Mouse (Mus musculus): Measurements from ENCODE around the gene March10. TPM values are rescaled to one million over a fixed set of nuclear protein-coding genes. Genes with fewer than 3 reads are reported as not detected.

Gene March10
- polyA plus RNA-seq, 1 experiment from 2014 or later: not detected

GRCm38 (mm10) chr11:105490971-105491370, 34.4 kb upstream of the March10 start:
- no peaks in the 10 kb centered on the region for H3K9me3 ChIP-seq (ENCODE audit: control insufficient read depth, low read length)
- ATAC-seq (ENCODE audit: low FRiP score, low TSS enrichment): no peak

GRCm38 (mm10) chr11:105485412-105485811, 28.9 kb upstream of the March10 start:
- no peak overlapping the region for H3K4me3 ChIP-seq (ENCODE audit: low read length)

More at GRCm38 (mm10) chr11:105490971-105491370, 34.4 kb upstream of the March10 start:
- H3K27ac ChIP-seq (ENCODE audit: low read depth, low read length): no peak overlapping the region
- no peaks in the 10 kb centered on the region for H3K36me3 ChIP-seq (ENCODE audit: control insufficient read depth, insufficient read depth, low read length)
- H3K4me3 ChIP-seq (ENCODE audit: low read length): no peak overlapping the region
- WGBS: 64% methylated on average over 5 of the region's 5 CpGs
- no peak overlapping the region for H3K4me2 ChIP-seq (replicated peaks; ENCODE audit: low read depth, low read length)
- 0 out of 2 replicates have a peak, but pooled peaks cover 5% of the 10 kb centered on the region for H3K4me1 ChIP-seq (ENCODE audit: control insufficient read depth, insufficient read depth, low read length)
- no peak overlapping the region for H3K9ac ChIP-seq (ENCODE audit: low read depth, low read length)
- H3K27me3 ChIP-seq (ENCODE audit: control insufficient read depth, insufficient read depth, low read length): no peaks in the 10 kb centered on the region

GRCm38 (mm10) chr11:105484993-105485392, 28.5 kb upstream of the March10 start:
- no peaks in the 10 kb centered on the region for H3K36me3 ChIP-seq (ENCODE audit: control insufficient read depth, insufficient read depth, low read length)
- WGBS: 84% methylated on average over 6 of the region's 6 CpGs
- H3K9me3 ChIP-seq (ENCODE audit: control insufficient read depth, low read length): no peaks in the 10 kb centered on the region
- H3K27me3 ChIP-seq (ENCODE audit: control insufficient read depth, insufficient read depth, low read length): no peaks in the 10 kb centered on the region
- no peak overlapping the region for H3K27ac ChIP-seq (ENCODE audit: low read depth, low read length)
- no peak overlapping the region for H3K4me3 ChIP-seq (ENCODE audit: low read length)
- no peaks in the 10 kb centered on the region for H3K4me1 ChIP-seq (ENCODE audit: control insufficient read depth, insufficient read depth, low read length)
- H3K9ac ChIP-seq (ENCODE audit: low read depth, low read length): no peak overlapping the region
- H3K4me2 ChIP-seq (replicated peaks; ENCODE audit: low read depth, low read length): no peak overlapping the region
- ATAC-seq (ENCODE audit: low FRiP score, low TSS enrichment): no peak

More at GRCm38 (mm10) chr11:105485412-105485811, 28.9 kb upstream of the March10 start:
- Histone ChIP-seq H3K4me2 (replicated peaks; ENCODE audit: low read depth, low read length) (no peak overlapping the region), H3K36me3 (ENCODE audit: control insufficient read depth, insufficient read depth, low read length) (no peaks in the 10 kb centered on the region), H3K27ac (ENCODE audit: low read depth, low read length) (no peak overlapping the region), H3K9ac (ENCODE audit: low read depth, low read length) (no peak overlapping the region), H3K27me3 (ENCODE audit: control insufficient read depth, insufficient read depth, low read length) (no peaks in the 10 kb centered on the region), H3K4me1 (ENCODE audit: control insufficient read depth, insufficient read depth, low read length) (no peaks in the 10 kb centered on the region), H3K9me3 (ENCODE audit: control insufficient read depth, low read length) (no peaks in the 10 kb centered on the region)
- no peak for ATAC-seq (ENCODE audit: low FRiP score, low TSS enrichment)
- 80% methylated on average over 6 of the region's 6 CpGs for WGBS

GRCm38 (mm10) chr11:105482747-105483146, 26.2 kb upstream of the March10 start:
- no peaks in the 10 kb centered on the region for H3K27me3 ChIP-seq (ENCODE audit: control insufficient read depth, insufficient read depth, low read length)
- no peak overlapping the region for H3K4me3 ChIP-seq (ENCODE audit: low read length)
- H3K36me3 ChIP-seq (ENCODE audit: control insufficient read depth, insufficient read depth, low read length): no peaks in the 10 kb centered on the region
- H3K27ac ChIP-seq (ENCODE audit: low read depth, low read length): no peak overlapping the region
- H3K9me3 ChIP-seq (ENCODE audit: control insufficient read depth, low read length): no peaks in the 10 kb centered on the region
- no peak overlapping the region for H3K4me2 ChIP-seq (replicated peaks; ENCODE audit: low read depth, low read length)
- no peak for ATAC-seq (ENCODE audit: low FRiP score, low TSS enrichment)
- no peaks in the 10 kb centered on the region for H3K4me1 ChIP-seq (ENCODE audit: control insufficient read depth, insufficient read depth, low read length)
- no peak overlapping the region for H3K9ac ChIP-seq (ENCODE audit: low read depth, low read length)
- WGBS: 45% methylated on average over 2 of the region's 2 CpGs

- Histone ChIP-seq H3K36me3 (ENCODE audit: control insufficient read depth, insufficient read depth, low read length) (no peaks in the 10 kb centered on the region), H3K9me3 (ENCODE audit: control insufficient read depth, low read length) (no peaks in the 10 kb centered on the region), H3K27me3 (ENCODE audit: control insufficient read depth, insufficient read depth, low read length) (no peaks in the 10 kb centered on the region), H3K4me2 (replicated peaks; ENCODE audit: low read depth, low read length) (no peak overlapping the region), H3K4me1 (ENCODE audit: control insufficient read depth, insufficient read depth, low read length) (0 out of 2 replicates have a peak, but pooled peaks cover 4% of the 10 kb centered on the region), H3K9ac (ENCODE audit: low read depth, low read length) (no peak overlapping the region), H3K4me3 (ENCODE audit: low read length) (no peak overlapping the region), H3K27ac (ENCODE audit: low read depth, low read length) (no peak overlapping the region)
- whole genome bisulfite sequencing: 60% methylated on average over 2 of the region's 2 CpGs
- ATAC-seq (ENCODE audit: low FRiP score, low TSS enrichment): no peak
Measured at GRCm38 (mm10) chr11:105474746-105475145, 18.2 kb upstream of the March10 start.

GRCm38 (mm10) chr11:105474352-105474736, 17.8 kb upstream of the March10 start:
- no peak for ATAC-seq (ENCODE audit: low FRiP score, low TSS enrichment)

GRCm38 (mm10) chr11:105473716-105474351, 17.3 kb upstream of the March10 start:
- no peak for ATAC-seq (ENCODE audit: low FRiP score, low TSS enrichment)
- H3K9me3 ChIP-seq (ENCODE audit: control insufficient read depth, low read length): no peaks in the 10 kb centered on the region
- no peaks in the 10 kb centered on the region for H3K27me3 ChIP-seq (ENCODE audit: control insufficient read depth, insufficient read depth, low read length)
- no peak overlapping the region for H3K27ac ChIP-seq (ENCODE audit: low read depth, low read length)
- 63% methylated on average over 5 of the region's 5 CpGs for WGBS
- H3K9ac ChIP-seq (ENCODE audit: low read depth, low read length): no peak overlapping the region
- H3K4me1 ChIP-seq (ENCODE audit: control insufficient read depth, insufficient read depth, low read length): 0 out of 2 replicates have a peak, but pooled peaks cover 4% of the 10 kb centered on the region
- H3K4me2 ChIP-seq (replicated peaks; ENCODE audit: low read depth, low read length): no peak overlapping the region
- no peak overlapping the region for H3K4me3 ChIP-seq (ENCODE audit: low read length)
- no peaks in the 10 kb centered on the region for H3K36me3 ChIP-seq (ENCODE audit: control insufficient read depth, insufficient read depth, low read length)

More at GRCm38 (mm10) chr11:105474352-105474736, 17.8 kb upstream of the March10 start:
- Histone ChIP-seq H3K27ac (ENCODE audit: low read depth, low read length) (no peak overlapping the region), H3K9ac (ENCODE audit: low read depth, low read length) (no peak overlapping the region), H3K9me3 (ENCODE audit: control insufficient read depth, low read length) (no peaks in the 10 kb centered on the region), H3K27me3 (ENCODE audit: control insufficient read depth, insufficient read depth, low read length) (no peaks in the 10 kb centered on the region), H3K36me3 (ENCODE audit: control insufficient read depth, insufficient read depth, low read length) (no peaks in the 10 kb centered on the region), H3K4me1 (ENCODE audit: control insufficient read depth, insufficient read depth, low read length) (0 out of 2 replicates have a peak, but pooled peaks cover 4% of the 10 kb centered on the region), H3K4me3 (ENCODE audit: low read length) (no peak overlapping the region), H3K4me2 (replicated peaks; ENCODE audit: low read depth, low read length) (no peak overlapping the region)
- 52% methylated on average over 6 of the region's 6 CpGs for WGBS

GRCm38 (mm10) chr11:105472610-105473009, 16.1 kb upstream of the March10 start:
- ATAC-seq (ENCODE audit: low FRiP score, low TSS enrichment): no peak
- 0 out of 2 replicates have a peak, but pooled peaks cover 4% of the 10 kb centered on the region for H3K4me1 ChIP-seq (ENCODE audit: control insufficient read depth, insufficient read depth, low read length)
- no peak overlapping the region for H3K9ac ChIP-seq (ENCODE audit: low read depth, low read length)
- no peak overlapping the region for H3K4me3 ChIP-seq (ENCODE audit: low read length)
- no peak overlapping the region for H3K27ac ChIP-seq (ENCODE audit: low read depth, low read length)
- no peak overlapping the region for H3K4me2 ChIP-seq (replicated peaks; ENCODE audit: low read depth, low read length)
- H3K9me3 ChIP-seq (ENCODE audit: control insufficient read depth, low read length): no peaks in the 10 kb centered on the region
- 73% methylated on average over 4 of the region's 4 CpGs for WGBS
- H3K36me3 ChIP-seq (ENCODE audit: control insufficient read depth, insufficient read depth, low read length): no peaks in the 10 kb centered on the region
- no peaks in the 10 kb centered on the region for H3K27me3 ChIP-seq (ENCODE audit: control insufficient read depth, insufficient read depth, low read length)

- Histone ChIP-seq H3K27ac (ENCODE audit: low read depth, low read length) (no peak overlapping the region), H3K4me1 (ENCODE audit: control insufficient read depth, insufficient read depth, low read length) (0 out of 2 replicates have a peak, but pooled peaks cover 4% of the 10 kb centered on the region), H3K9me3 (ENCODE audit: control insufficient read depth, low read length) (no peaks in the 10 kb centered on the region), H3K9ac (ENCODE audit: low read depth, low read length) (no peak overlapping the region), H3K27me3 (ENCODE audit: control insufficient read depth, insufficient read depth, low read length) (no peaks in the 10 kb centered on the region), H3K36me3 (ENCODE audit: control insufficient read depth, insufficient read depth, low read length) (no peaks in the 10 kb centered on the region), H3K4me3 (ENCODE audit: low read length) (no peak overlapping the region), H3K4me2 (replicated peaks; ENCODE audit: low read depth, low read length) (no peak overlapping the region)
- 82% methylated on average over 4 of the region's 4 CpGs for WGBS
- no peak for ATAC-seq (ENCODE audit: low FRiP score, low TSS enrichment)
Measured at GRCm38 (mm10) chr11:105470896-105471295, 14.4 kb upstream of the March10 start.

All from kidney, embryonic 14.5 days (tissue).